Mouse (Mus musculus) intestine, embryonic 16.5 days (tissue): ENCODE data around the gene Pip5k1c. TPM values are rescaled to one million over a fixed set of nuclear protein-coding genes. Genes with fewer than 3 reads are reported as not detected.
A peak's percentile ranks its signal among the peaks of the same experiment; 100 is the strongest.

Source experiments
- ATAC-seq: fragments of 200-750 bp; cut with Nextera tagmentation; 2 replicates; pipeline ENCODE4 v1.8.0; 2017; ENCODE audit warnings: moderate TSS enrichment, moderate library complexity
- H3K27ac ChIP-seq: fragments of 300-500 bp; sonication (generic); 2 replicates; pipeline ENCODE4 v1.5.1; 2014; ENCODE audit warnings: mild to moderate bottlenecking, low read length
- H3K27me3 ChIP-seq: fragments of 300-500 bp; sonication (generic); replicated peaks from 2 replicates; pipeline ENCODE4 v1.6.1; 2014; ENCODE audit warnings: low read length, control low read depth, mixed read lengths; ENCODE audit not compliant: control insufficient read depth, insufficient read depth
- H3K36me3 ChIP-seq: fragments of 300-500 bp; sonication (generic); 2 replicates; pipeline ENCODE4 v1.6.1; 2014; ENCODE audit warnings: low read length, control low read depth; ENCODE audit not compliant: control insufficient read depth, insufficient read depth
- H3K4me1 ChIP-seq: fragments of 300-500 bp; sonication (generic); 2 replicates; pipeline ENCODE4 v1.6.1; 2014; ENCODE audit warnings: low read length, control low read depth, mixed read lengths; ENCODE audit not compliant: control insufficient read depth, insufficient read depth
- H3K4me2 ChIP-seq: fragments of 300-500 bp; sonication (generic); 2 replicates; pipeline ENCODE4 v1.6.1; 2014; ENCODE audit warnings: low read depth, low read length, control low read depth
- H3K4me3 ChIP-seq: fragments of 300-500 bp; sonication (generic); 2 replicates; pipeline ENCODE4 v1.5.1; 2014; ENCODE audit warnings: mild to moderate bottlenecking, low read length
- H3K9ac ChIP-seq: fragments of 300-500 bp; sonication (generic); 2 replicates; pipeline ENCODE4 v1.6.1; 2014; ENCODE audit warnings: low read depth, low read length
- H3K9me3 ChIP-seq: fragments of 300-500 bp; sonication (generic); 2 replicates; pipeline ENCODE4 v1.6.1; 2016; ENCODE audit warnings: low read length, control low read depth; ENCODE audit not compliant: control insufficient read depth
- whole genome bisulfite sequencing: fragments of 180-500 bp; shearing (Covaris S2); extraction: QIAGEN DNeasy Blood & Tissue Kit; methylation state at CpG from one replicate; pipeline ENCODE4 v1.1.7; 2014; 5-methylcytosine and 5-hydroxymethylcytosine counted together
- polyA plus RNA-seq: library from polyadenylated mRNA; unstranded; fragments of >200 nt; fragmentation: Nextera tagmentation; extraction: Ambion mirVana; gene quantifications from 2 replicates; pipeline ENCODE4 v1.2.1, GENCODE M21; 2015

The Pip5k1c gene
- polyA plus RNA-seq, 1 experiment from 2014 or later = 35.4 TPM

DNA sequence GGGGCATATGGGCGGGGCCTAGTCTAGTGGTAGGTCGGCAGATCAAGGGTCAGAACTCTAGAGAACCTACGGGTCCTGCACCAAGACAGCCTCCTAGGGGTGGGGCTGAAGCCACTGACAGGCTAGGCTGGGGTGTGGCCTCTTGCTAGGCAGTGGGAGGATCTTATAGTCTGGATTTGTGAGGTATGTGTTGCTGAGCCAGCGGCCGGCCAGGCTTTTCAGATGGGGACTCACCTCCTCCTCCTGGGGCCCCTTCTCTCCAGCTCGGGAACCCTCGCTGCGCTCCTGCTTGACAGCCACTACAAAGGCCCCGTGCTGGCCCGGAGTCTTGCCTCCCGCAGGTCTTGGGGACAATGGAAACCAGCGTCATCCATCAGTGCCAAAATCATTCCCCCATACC lies 56.4 kb downstream of the Pip5k1c start:
- peak overlapping the region; percentile 87 for H3K27ac ChIP-seq

DNA sequence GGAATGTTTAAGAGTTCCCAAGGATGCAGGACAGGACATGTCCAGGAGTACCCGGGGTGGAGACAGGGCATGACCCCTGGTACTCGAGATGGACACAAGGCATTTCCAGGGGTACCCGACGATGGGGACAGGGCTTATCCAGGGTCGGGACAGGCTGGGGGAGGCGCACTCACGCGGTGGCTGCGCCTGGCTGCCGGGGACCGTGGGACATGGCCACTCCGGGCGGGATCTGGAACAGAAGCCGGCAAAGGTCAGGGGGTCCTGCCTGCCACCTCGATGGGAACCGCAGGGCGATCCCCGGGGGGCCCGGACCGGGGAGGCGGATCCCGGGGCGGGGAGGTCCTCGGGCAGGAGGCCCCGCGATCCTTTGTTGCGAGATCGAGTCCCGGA lies 57.2 kb downstream of the Pip5k1c start:
- Histone ChIP-seq H3K27ac (peak overlapping the region; percentile 87), H3K27me3 (0 out of 2 replicates have a peak, but pooled peaks cover 2% of the 10 kb centered on the region), H3K9ac (peak overlapping the region; percentile 88), H3K4me3 (peak overlapping the region; percentile 86), H3K4me2 (peak overlapping the region; percentile 88), H3K4me1 (peaks cover 41% of the 10 kb centered on the region), H3K9me3 (no peaks in the 10 kb centered on the region), H3K36me3 (no peaks in the 10 kb centered on the region)
- under 1% methylated on average over 29 of the region's 29 CpGs for WGBS
- ATAC-seq = peak; percentile 16; the same call in 1 of the 2 replicates

More for the DNA sequence above, 56.4 kb downstream of the Pip5k1c start:
- Histone ChIP-seq H3K9ac (peak overlapping the region; percentile 88), H3K27me3 (peaks cover 2% of the 10 kb centered on the region; the same call in 1 of the 2 replicates), H3K36me3 (no peaks in the 10 kb centered on the region), H3K4me3 (peak overlapping the region; percentile 86), H3K4me2 (peak overlapping the region; percentile 88), H3K4me1 (peaks cover 33% of the 10 kb centered on the region), H3K9me3 (no peaks in the 10 kb centered on the region)
- 6% methylated on average over 12 of the region's 12 CpGs for WGBS
- ATAC-seq = peak; percentile 38

DNA sequence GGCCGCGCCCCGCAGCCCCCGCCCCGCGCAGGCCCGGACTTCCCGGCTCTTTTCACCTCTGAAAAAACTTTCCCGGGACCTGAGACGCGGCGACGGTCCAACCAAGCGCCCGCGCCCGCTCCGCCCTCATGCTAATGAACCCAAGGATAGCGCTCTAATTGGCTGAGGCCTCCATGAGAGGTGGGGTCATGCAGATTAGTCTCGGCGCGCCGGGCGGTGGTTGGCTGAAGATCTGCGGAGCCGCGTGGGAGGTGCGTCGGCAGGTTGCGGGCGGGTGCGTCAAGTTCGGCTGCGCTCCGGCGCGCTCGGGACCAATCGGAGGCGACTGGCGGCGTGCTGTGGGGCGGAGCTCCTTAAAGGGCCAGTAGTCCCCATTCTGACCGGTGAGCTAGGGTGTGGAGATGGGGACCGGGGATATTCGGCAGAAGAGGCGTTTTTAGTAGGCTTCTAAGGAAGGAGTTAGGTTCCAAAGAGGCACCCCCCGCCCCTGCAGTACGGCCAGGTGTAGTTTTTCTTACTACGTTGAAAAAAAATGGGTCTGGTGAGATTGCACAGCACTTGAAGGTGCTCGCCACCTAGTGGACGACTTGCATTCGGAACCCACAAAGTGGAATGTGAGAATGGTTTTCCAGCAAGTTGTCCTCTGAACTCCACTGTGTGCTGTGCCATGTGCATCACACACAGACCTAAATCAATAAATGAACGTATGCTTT lies 57.7 kb downstream of the Pip5k1c start, which contains the start of gene Hmg20b:
TSS of gene Hmg20b (minus strand) at position 130 of the 713 bp plus-strand sequence.
- peak; percentile 92 for ATAC-seq
- Histone ChIP-seq H3K27ac (peak within 1 kb of the TSS; percentile 87), H3K27me3 (no peaks in the 10 kb centered on the region), H3K4me3 (peak within 1 kb of the TSS; percentile 86), H3K36me3 (no peaks in the 10 kb centered on the region), H3K9me3 (no peaks in the 10 kb centered on the region), H3K4me1 (peaks cover 41% of the 10 kb centered on the region), H3K4me2 (peak within 1 kb of the TSS; percentile 88), H3K9ac (peak within 1 kb of the TSS; percentile 88)
- WGBS = under 1% methylated on average over 54 of the region's 54 CpGs

DNA sequence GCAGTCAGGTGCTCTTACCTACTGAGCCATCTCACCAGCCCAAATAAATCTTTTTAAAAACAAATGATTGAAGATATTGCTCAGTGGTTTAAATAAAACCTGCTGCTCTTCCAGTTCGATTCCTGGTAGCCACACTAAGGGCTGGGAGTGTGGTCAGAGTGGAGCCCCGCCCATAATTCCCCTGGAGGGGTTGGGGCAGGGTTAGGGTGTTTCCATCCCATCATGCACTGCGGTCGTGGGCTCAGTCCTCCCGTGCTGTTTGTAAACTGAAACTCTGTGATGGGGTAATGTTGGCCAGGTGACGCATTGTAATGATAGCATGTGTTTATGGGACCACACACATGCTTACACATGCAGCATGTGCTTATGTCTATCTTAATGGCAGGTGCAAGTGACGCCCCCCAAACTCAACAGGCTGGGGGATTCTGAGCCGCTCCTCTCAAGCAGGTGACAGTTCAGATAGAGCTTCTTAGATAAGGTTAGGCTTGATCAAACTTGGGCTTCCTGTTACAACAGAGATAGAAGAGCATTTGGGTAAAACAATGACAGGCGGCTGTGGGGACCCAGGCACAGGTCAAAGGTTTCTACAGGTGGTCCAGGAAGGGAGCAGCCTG lies 59.0 kb downstream of the Pip5k1c start:
- Histone ChIP-seq H3K9me3 (no peaks in the 10 kb centered on the region), H3K4me2 (0 out of 2 replicates have a peak overlapping the region, but pooled peaks have one; percentile 4), H3K36me3 (no peaks in the 10 kb centered on the region), H3K9ac (peak overlapping the region; percentile 29; the same call in 1 of the 2 replicates), H3K4me1 (peaks cover 40% of the 10 kb centered on the region), H3K4me3 (no peak overlapping the region), H3K27ac (peak overlapping the region; percentile 72), H3K27me3 (no peaks in the 10 kb centered on the region)
- ATAC-seq = no peak
- 19% methylated on average over 9 of the region's 9 CpGs for WGBS

DNA sequence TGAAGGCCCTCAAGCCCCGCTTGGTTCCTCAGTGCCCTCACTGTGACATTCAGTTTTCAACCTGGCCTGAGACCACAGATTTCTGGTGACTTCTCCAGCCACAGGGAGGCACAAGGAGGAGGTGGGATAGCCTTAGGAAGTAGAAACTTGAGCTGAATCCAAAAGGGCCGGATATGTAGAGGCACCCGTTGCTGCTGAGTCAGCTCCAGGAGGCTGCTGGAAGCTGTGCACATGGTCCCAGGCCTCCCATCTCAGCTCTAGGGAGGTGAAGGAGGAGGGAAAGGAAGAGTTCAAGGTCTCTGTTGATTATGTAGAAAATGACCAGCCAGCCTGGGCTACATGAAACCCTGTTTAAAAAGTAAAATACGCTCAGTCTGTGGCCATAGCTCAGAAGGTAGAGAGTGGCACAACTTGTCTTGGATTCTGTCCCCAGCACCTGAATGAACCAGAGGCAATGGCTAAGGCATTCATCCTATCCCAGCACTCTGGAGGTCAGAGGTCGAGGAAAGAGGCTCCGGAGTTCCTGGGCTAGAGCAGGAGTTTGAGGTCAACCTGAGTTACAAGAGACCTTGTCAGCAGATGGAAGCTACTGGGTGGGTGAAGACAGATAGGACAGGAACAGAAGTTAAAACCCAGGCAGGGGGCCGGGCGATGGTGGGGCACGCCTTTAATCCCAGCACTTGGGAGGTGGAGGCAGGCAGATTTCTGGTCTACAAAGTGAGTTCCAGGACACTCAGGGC lies 62.1 kb downstream of the Pip5k1c start:
- H3K4me1 ChIP-seq = peaks cover 33% of the 10 kb centered on the region
- 69% methylated on average over 9 of the region's 9 CpGs for WGBS
- no peak overlapping the region for H3K4me2 ChIP-seq
- H3K27ac ChIP-seq = no peak overlapping the region
- H3K36me3 ChIP-seq = no peaks in the 10 kb centered on the region
- H3K9ac ChIP-seq = 0 out of 2 replicates have a peak overlapping the region, but pooled peaks have one; percentile 17
- no peak overlapping the region for H3K4me3 ChIP-seq
- no peaks in the 10 kb centered on the region for H3K9me3 ChIP-seq
- H3K27me3 ChIP-seq = no peaks in the 10 kb centered on the region
- no peak for ATAC-seq

DNA sequence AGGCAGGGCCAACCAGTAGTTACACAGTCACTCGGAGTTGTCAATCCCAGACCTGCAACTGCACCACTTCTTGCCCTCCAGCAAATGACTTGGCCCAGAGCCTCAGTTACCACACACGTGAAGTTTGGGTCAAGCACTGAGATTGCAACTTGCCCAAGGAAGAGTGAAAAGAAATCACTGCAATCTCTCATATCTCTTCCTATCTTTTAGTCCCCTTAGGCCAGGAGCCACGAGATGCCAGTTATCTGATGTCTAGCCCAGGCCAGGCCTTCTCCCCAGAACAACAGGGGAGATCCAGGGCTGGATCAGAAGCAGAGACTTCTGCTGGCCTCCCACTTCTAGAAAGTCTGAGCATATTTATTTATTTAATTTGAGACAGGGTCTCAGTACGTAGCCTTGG lies 62.8 kb downstream of the Pip5k1c start:
- no peaks in the 10 kb centered on the region for H3K9me3 ChIP-seq
- peaks cover 37% of the 10 kb centered on the region for H3K4me1 ChIP-seq
- H3K4me3 ChIP-seq = no peak overlapping the region
- H3K27me3 ChIP-seq = no peaks in the 10 kb centered on the region
- H3K9ac ChIP-seq = no peak overlapping the region
- H3K27ac ChIP-seq = no peak overlapping the region
- no peak for ATAC-seq
- 0 out of 2 replicates have a peak, but pooled peaks cover 2% of the 10 kb centered on the region for H3K36me3 ChIP-seq
- no peak overlapping the region for H3K4me2 ChIP-seq
- 80% methylated on average over 4 of the region's 4 CpGs for WGBS

DNA sequence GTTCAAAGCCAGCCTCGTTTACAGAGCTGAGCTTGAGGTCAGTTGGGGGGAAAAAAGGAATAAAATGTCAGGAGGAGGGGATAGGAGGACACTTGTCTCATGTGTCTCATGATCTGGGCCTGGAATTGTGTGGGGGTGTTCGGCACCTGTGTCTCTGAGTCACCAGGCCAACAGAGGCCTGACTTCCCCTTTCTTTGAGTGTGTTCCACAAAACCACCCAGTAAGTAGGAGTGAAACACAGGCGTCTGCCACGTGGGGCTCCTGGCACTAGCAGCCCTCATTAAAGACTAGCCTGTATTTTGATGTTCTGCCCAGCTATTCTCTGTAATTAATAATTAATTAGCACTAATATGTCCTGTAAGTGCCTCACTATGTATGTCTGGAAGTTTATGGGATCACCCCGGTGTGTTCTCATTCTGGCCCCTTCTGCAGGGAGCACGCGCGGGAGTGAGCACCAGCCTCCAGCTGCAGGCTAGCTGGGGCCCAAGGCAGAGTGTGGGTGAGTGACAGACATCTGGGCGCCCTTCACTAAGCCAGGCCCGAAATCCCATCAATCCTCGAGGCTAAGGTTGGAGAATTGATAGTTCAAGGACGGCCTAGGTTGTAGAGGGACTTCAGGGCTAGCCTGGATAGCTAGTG lies 63.7 kb downstream of the Pip5k1c start:
- ATAC-seq = no peak
- Histone ChIP-seq H3K36me3 (peaks cover 7% of the 10 kb centered on the region; the same call in 1 of the 2 replicates), H3K27ac (no peak overlapping the region), H3K4me2 (peak overlapping the region; percentile 44), H3K4me3 (peak overlapping the region; percentile 83; the same call in 1 of the 2 replicates), H3K27me3 (no peaks in the 10 kb centered on the region), H3K4me1 (peaks cover 47% of the 10 kb centered on the region), H3K9me3 (no peaks in the 10 kb centered on the region), H3K9ac (0 out of 2 replicates have a peak overlapping the region, but pooled peaks have one; percentile 23)
- 49% methylated on average over 12 of the region's 12 CpGs for WGBS

DNA sequence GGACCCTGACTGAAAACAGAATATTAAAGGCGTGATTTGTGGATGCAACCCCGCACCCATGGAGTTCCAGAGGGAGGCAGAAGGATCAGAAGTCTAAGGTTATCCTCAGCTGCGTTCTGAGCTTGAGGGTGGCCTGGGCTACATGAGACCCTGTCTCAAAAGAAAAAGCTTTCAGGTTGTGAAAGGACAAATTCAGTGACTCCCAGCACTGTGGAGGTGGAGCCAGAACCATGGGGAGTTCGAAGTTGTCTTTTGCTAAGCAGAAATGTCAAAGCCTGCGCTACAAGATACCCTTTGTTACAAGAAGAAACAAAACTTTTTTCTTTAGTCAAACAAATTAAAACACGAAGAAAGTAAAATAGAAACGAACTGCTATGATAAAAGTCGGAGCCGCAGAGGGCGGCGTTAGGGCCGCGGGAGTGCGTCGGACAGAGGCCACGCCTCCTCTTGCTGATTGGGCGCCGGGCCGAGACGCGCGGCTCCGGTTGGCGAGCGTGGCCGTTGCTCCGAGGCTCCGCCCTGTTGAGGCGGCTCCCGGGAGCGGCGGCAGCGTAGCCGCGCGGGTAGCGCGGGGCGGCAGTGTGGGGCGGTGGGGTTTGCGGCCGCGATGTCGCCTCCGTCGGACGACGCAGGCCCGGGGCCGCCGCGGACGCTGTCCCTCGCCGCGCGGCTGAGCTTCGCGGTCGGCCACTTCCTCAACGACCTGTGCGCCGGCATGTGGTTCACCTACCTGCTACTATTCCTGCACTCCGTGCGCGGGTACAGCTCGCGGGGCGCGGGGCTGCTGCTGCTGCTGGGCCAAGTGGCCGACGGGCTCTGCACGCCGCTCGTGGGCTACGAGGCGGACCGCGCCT lies 64.5 kb downstream of the Pip5k1c start, which contains the start of gene Mfsd12:
TSS of gene Mfsd12 (plus strand) at position 501 of the 854 bp plus-strand sequence.
- Histone ChIP-seq H3K36me3 (peaks cover 7% of the 10 kb centered on the region; the same call in 1 of the 2 replicates), H3K27ac (peak within 1 kb of the TSS; percentile 83), H3K9ac (peak within 1 kb of the TSS; percentile 94), H3K9me3 (no peaks in the 10 kb centered on the region), H3K4me3 (peak within 1 kb of the TSS; percentile 83), H3K4me2 (peak within 1 kb of the TSS; percentile 96), H3K4me1 (peaks cover 47% of the 10 kb centered on the region), H3K27me3 (no peaks in the 10 kb centered on the region)
- peak; percentile 80 for ATAC-seq
- 2% methylated on average over 73 of the region's 79 CpGs for WGBS
